Comparison of ENCODE assay signal across 8 mouse cellular contexts in the genomic region with DNA sequence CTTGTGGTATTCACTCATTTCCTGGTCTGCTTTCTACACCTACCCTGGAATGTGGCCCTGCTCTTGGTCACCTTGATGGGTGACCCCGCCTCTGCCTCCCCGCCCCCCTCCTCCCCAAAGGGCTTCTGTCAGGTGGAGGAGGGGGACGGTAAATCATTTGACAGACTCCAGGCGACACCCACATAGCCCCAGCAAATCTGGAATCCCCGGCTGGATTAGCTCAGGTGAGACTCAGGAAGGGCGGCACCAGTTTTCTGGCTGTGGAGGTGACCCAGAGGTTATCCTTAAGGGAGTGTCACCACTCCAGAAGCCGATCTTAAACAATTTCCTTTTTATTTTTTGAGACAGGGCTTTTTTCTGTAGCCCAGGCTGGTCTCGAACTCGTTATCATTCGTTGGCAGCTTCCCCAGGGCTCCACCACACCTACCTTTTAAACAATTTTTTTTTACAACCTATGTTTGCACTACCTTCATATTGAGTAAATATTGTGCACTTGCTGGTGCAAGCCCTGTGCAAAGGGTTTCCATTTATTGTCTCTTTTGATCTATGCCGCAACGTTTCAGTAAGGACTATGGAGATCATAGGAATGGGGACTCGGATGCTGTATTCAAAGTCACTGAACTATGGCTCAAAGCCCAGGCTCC. TPM values are rescaled to one million over a fixed set of nuclear protein-coding genes. Genes with fewer than 3 reads are reported as not detected.
DNase-seq lines count a peak whose midpoint lies in the region; ATAC-seq and TF ChIP-seq lines count a peak whose summit lies in the region.

No protein-coding gene starts in this region.

- no peak for DNase-seq in layer of hippocampus, adult 2 months (ENCODE audit: low spot score in 2 of 2)
- DNase-seq in layer of hippocampus, adult 18-20 months (ENCODE audit: low spot score in 2 of 2): no peak
- DNase-seq in c-Kit-positive CD71-positive TER-119-negative erythroid progenitor cells, embryonic 14.5 days (ENCODE audit: low read depth): peak; percentile 41
- DNase-seq in limb, embryonic 14.5 days (ENCODE audit: low spot score): no peak
- peak; percentile 17 for DNase-seq in naive thymus-derived CD4-positive, alpha-beta T cell, adult 2 months (ENCODE audit: low read depth)
- DNase-seq in left cerebral cortex, postnatal 25 days (ENCODE audit: low spot score in 2 of 2): no peak
- DNase-seq in spleen, adult 18-20 months: no peak

- no peak for TF ChIP-seq CTCF in layer of hippocampus, adult 2 months (conservative IDR thresholded peaks at IDR 0.05)

- H3K27me3 ChIP-seq in hindbrain, embryonic 12.5 days: no peaks in the 10 kb centered on the region
- H3K27me3 ChIP-seq in limb, embryonic 14.5 days (ENCODE audit: control insufficient read depth, insufficient read depth, low read length): no peaks in the 10 kb centered on the region

- H3K36me3 ChIP-seq in hindbrain, embryonic 12.5 days: no peaks in the 10 kb centered on the region
- no peaks in the 10 kb centered on the region for H3K36me3 ChIP-seq in limb, embryonic 14.5 days (ENCODE audit: control insufficient read depth, insufficient read depth, low read length)

- no peaks in the 10 kb centered on the region for H3K9me3 ChIP-seq in hindbrain, embryonic 12.5 days (replicated peaks)
- H3K9me3 ChIP-seq in limb, embryonic 14.5 days (ENCODE audit: control insufficient read depth, low read length): no peaks in the 10 kb centered on the region

- peak overlapping the region; percentile 77 for H3K4me3 ChIP-seq in layer of hippocampus, adult 2 months
- peak overlapping the region; percentile 85 for H3K4me3 ChIP-seq in hindbrain, embryonic 12.5 days
- peak overlapping the region; percentile 76 for H3K4me3 ChIP-seq in limb, embryonic 14.5 days (replicated peaks; ENCODE audit: low read length)

- intact Hi-C loops in left cerebral cortex, postnatal 25 days (cut with DNase I): loop anchor here (2.0 kb wide), 2 partner anchors 42 to 72 kb away; a partner anchor contains a TSS

- H3K4me2 ChIP-seq in hindbrain, embryonic 12.5 days (replicated peaks): peak overlapping the region; percentile 78
- H3K4me2 ChIP-seq in limb, embryonic 14.5 days (replicated peaks; ENCODE audit: low read depth, low read length, severe bottlenecking): peak overlapping the region; percentile 55

- 15% methylated on average over 13 of the region's 13 CpGs for WGBS in hindbrain, embryonic 12.5 days
- 18% methylated on average over 13 of the region's 13 CpGs for WGBS in limb, embryonic 14.5 days

- peaks cover 14% of the 10 kb centered on the region for H3K4me1 ChIP-seq in hindbrain, embryonic 12.5 days
- H3K4me1 ChIP-seq in limb, embryonic 14.5 days (ENCODE audit: control insufficient read depth, insufficient read depth, low read length): peaks cover 14% of the 10 kb centered on the region

- H3K27ac ChIP-seq in layer of hippocampus, adult 2 months: peak overlapping the region; percentile 95
- H3K27ac ChIP-seq in hindbrain, embryonic 12.5 days: peak overlapping the region; percentile 94
- peak overlapping the region; percentile 93 for H3K27ac ChIP-seq in limb, embryonic 14.5 days (replicated peaks; ENCODE audit: low read depth, low read length)

- no peak for ATAC-seq in hindbrain, embryonic 12.5 days (ENCODE audit: low FRiP score)
- ATAC-seq in limb, embryonic 14.5 days (ENCODE audit: low FRiP score, low read depth): no peak

- peak overlapping the region; percentile 95 for H3K9ac ChIP-seq in hindbrain, embryonic 12.5 days
- H3K9ac ChIP-seq in limb, embryonic 14.5 days (ENCODE audit: low read depth, low read length, severe bottlenecking): peak overlapping the region; percentile 93

- TF ChIP-seq POLR2A in limb, embryonic 14.5 days (IDR thresholded peaks at IDR 0.05; ENCODE audit: borderline replicate concordance, extremely low read depth, insufficient read depth, insufficient read length): no peak

RNA-seq across cellular contexts. Expression of a gene that starts 0.8 kb away (rescaled TPM):
- 10 to 100 TPM; 63.7 to 69.4 TPM for total RNA-seq in layer of hippocampus, adult 2 months (2021)
- total RNA-seq in layer of hippocampus, adult 18-20 months (2021): 10 to 100 TPM; 64.4 to 64.7 TPM
- polyA plus RNA-seq in hindbrain, embryonic 12.5 days (2016; fragmentation: Nextera tagmentation; extraction: Ambion mirVana): 9.1 and 10.7 TPM in 2 replicates
- 27.6 and 40.0 TPM in 2 replicates for polyA plus RNA-seq in limb, embryonic 14.5 days (2012; rRNA removed)
- polyA plus RNA-seq in limb, embryonic 14.5 days (2014; fragmentation: Nextera tagmentation; extraction: Ambion mirVana): 19.2 and 22.0 TPM in 2 replicates
- 10 to 100 TPM; 57.1 to 57.6 TPM for total RNA-seq in left cerebral cortex, postnatal 25 days (2021)

RNA-seq across cellular contexts. Expression of a gene that starts 41.4 kb away (rescaled TPM):
- total RNA-seq in layer of hippocampus, adult 2 months (2021): 10 to 100 TPM; 22.6 to 23.8 TPM
- total RNA-seq in layer of hippocampus, adult 18-20 months (2021): 10 to 100 TPM; 21.0 to 22.8 TPM
- 42.1 and 44.2 TPM in 2 replicates for polyA plus RNA-seq in hindbrain, embryonic 12.5 days (2016; fragmentation: Nextera tagmentation; extraction: Ambion mirVana)
- 37.6 and 39.1 TPM in 2 replicates for polyA plus RNA-seq in limb, embryonic 14.5 days (2012; rRNA removed)
- 53.6 and 56.3 TPM in 2 replicates for polyA plus RNA-seq in limb, embryonic 14.5 days (2014; fragmentation: Nextera tagmentation; extraction: Ambion mirVana)
- total RNA-seq in left cerebral cortex, postnatal 25 days (2021): 10 to 100 TPM; 29.4 to 31.9 TPM

Comparison
In these comparisons a context has a peak if more than half of its experiments do, and no peak if none do; other contexts are left out.
1. DNase-seq: peak in c-Kit-positive CD71-positive TER-119-negative erythroid progenitor cells, embryonic 14.5 days (single experiment) and naive thymus-derived CD4-positive, alpha-beta T cell, adult 2 months (single experiment); none in layer of hippocampus, adult 2 months (0 of 2), layer of hippocampus, adult 18-20 months (0 of 2), limb, embryonic 14.5 days (single experiment), left cerebral cortex, postnatal 25 days (0 of 2) and spleen, adult 18-20 months (0 of 2).
2. Peak in every context shown above with its lines, with median percentiles within 50 percentile points of each other: H3K27ac ChIP-seq and H3K4me3 ChIP-seq.